Mouse (Mus musculus): Measurements from ENCODE around the gene Rnasel. TPM values are rescaled to one million over a fixed set of nuclear protein-coding genes. Genes with fewer than 3 reads are reported as not detected.
A peak's percentile ranks its signal among the peaks of the same experiment; 100 is the strongest.

Rnasel gene
- total RNA-seq, 2 experiments from 2014 or later, result 117 to 128 TPM

DNA sequence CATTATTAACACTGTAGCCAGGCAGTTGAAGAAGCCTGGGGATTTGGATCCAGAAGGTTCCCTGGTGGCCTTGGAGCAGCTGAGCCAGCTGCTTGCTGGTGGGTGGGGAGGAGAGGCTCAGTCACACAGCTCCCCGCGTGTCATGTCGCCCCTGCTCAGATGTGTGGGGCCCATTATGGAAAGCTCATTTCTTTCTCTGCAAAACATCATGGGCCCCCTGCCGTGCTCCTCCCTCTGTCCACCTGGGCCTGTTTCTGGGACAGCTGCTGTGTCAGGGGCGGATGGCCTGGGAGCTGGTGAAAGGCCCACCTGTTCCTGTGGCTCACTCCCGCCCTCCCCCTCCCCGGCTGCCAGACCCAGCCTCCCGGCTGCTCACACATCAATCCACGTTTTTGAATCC, 16.0 kb upstream of the Rnasel start:
- ATAC-seq (replicated peaks; ENCODE audit: low FRiP score, poor library complexity, severe bottlenecking), result no peak

DNA sequence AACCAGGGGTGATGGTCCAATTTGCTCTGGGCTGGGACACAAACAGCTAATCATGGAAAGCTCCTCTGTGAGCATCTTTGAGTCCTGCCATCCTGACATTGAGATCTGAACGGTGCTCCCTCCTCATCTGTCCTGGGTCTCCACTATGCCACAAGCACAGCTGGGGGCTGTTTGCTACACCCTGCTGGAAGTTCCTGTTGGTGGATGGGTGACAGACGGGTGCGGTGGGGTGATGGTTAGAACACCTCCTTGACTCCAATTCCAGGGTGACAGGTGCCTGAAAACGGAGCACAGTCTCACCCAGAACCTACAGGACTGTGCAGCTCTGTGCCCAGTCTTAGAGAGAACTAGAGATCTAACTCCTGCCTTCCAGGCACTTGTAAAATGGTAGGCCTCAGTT, 14.4 kb upstream of the Rnasel start:
- ATAC-seq (replicated peaks; ENCODE audit: low FRiP score, poor library complexity, severe bottlenecking), result no peak

DNA sequence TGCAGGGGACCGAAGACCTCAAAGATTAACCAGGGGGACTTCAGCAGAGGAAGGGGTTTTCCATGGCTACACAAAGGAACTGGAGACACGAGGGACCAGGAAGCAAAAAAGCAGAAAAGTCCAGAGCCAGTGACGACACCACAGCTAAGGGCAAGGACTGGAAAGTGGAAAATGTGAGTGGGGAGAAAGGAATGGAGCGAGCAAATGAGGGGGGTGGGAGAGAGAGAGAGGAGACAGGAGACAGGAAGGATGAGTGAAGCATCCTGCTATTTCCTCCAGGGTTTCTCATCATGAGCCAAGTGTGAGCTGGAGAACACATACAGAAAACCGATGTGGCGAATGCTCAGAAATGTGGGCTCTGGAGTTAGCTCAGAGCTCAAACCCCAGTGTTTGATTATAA, 13.1 kb upstream of the Rnasel start:
- ATAC-seq (replicated peaks; ENCODE audit: low FRiP score, poor library complexity, severe bottlenecking), result no peak

DNA sequence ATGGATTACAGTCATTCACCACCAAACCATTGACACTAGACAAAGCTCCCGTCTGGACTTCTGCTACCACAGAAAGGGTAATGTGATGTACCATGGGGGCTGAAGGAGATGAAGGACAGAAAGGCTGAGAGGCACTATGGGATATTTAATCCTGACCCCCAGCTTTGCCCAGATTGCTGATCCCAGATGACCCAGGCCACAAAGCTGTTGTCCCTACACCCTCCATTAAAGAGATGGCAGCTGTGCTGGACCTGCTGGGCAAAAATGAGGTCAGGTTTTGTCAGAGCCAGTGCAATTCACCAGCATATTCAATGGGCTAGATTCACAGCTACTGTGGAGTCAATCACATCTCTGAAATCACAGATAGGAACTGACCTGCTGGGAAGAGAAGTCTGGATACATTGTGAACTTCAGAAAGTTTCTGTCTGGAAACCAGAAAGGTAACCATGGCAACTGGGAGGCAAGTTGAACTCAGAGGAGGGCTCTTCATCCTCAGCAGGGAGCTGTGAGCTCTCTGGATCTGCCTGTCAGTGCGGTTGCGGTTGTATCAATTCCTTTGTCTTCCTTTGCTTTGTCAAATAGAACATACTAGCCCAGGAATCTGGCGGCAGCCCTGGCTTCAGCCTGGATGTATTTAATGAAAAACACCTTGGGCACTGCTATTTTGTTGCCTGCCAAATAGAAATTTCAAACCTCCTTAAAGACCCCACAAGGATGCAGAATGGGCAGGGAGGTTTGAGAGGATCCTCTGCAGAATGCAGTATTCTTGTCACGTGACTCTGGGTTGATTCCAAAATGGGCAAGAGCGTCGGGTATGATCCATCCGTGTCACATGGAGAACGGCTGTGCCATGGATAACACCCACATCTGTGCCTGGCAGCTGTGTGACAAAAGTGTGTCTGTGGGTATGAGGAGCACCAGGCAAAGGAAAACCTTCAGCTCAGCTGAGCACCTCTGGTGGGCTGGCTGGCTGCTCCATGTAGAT, 11.8 kb upstream of the Rnasel start:
- no peak for ATAC-seq (replicated peaks; ENCODE audit: low FRiP score, poor library complexity, severe bottlenecking)

DNA sequence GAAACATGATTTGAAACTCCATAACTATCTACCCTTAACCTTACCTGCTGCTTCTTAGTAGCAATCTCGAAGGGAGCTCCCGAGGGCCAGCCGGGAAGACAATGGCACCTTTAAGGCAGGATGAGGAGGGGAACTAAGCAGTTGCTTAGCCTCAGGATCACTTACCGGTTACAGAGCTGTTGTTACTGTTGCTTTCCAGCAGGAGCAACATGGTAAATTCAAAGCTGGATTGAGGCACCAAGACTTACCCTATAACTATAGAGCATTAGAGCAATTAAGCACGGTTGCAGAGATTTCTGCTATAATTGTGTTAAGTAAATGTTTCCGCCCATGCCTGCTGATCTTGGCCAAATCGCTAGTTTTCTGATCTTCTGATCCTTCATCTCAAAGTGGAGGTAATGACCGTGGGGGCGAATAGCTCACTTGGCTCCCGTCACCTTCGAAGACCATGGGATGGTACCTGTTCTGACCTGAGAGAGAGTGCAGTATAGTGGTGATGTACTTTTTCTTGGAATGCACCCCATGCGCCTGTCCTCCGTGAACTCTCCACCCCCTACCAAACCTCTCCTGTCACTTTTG, 9.7 kb upstream of the Rnasel start:
- ATAC-seq (replicated peaks; ENCODE audit: low FRiP score, poor library complexity, severe bottlenecking), result no peak

DNA sequence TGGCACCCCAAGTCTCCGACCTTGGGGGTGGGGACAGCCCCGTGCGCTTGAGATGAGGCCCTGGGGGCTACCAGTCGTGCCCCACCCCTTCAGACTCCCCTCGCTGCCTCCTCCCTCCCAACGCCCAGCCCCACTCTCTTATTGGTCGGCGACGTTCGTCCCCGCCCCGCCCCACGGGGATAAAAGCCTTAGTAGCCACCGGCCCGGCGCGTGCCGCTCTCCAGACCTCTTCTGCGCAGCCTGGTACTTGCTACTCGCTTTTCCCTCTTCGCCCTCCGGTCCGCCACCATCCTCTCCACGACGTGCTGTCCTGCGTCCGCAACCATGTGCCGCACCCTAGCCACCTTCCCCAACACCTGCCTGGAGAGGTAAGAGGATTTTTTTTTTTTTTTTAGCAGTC, 9.1 kb upstream of the Rnasel start, which contains the start of gene Rgs16:
Gene Rgs16 (plus strand): TSS at position 205 of the 400 bp plus-strand sequence.
- ATAC-seq (replicated peaks; ENCODE audit: low FRiP score, poor library complexity, severe bottlenecking), result no peak

DNA sequence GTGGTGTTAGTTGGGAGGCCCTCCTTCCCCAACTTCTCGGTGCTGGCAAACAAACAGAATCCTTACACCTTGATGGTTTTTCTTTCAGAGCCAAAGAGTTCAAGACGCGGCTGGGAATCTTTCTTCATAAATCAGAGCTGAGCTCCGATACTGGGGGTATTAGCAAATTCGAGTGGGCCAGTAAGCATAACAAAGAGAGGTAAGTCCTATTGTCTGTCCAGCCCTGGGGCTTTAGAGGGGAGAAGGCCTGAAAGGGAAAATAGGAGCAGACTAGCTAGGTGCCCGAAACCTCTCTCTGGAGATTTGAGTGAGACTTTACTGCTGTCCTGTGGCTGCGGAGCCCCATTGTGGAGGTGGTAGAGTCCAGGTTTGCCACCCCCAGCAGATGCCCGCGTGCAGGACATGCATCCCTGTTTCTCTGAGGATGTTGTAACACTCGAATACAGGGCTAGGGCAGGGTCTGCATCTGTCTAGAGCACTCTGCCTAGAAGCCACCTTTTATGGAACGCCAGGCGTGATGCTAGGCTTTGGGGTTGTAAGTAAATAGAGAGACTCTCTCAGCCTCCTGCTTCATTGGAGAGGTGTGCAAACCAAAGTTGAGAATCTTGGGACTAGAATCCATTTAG, 8.3 kb upstream of the Rnasel start:
- no peak for ATAC-seq (replicated peaks; ENCODE audit: low FRiP score, poor library complexity, severe bottlenecking)

DNA sequence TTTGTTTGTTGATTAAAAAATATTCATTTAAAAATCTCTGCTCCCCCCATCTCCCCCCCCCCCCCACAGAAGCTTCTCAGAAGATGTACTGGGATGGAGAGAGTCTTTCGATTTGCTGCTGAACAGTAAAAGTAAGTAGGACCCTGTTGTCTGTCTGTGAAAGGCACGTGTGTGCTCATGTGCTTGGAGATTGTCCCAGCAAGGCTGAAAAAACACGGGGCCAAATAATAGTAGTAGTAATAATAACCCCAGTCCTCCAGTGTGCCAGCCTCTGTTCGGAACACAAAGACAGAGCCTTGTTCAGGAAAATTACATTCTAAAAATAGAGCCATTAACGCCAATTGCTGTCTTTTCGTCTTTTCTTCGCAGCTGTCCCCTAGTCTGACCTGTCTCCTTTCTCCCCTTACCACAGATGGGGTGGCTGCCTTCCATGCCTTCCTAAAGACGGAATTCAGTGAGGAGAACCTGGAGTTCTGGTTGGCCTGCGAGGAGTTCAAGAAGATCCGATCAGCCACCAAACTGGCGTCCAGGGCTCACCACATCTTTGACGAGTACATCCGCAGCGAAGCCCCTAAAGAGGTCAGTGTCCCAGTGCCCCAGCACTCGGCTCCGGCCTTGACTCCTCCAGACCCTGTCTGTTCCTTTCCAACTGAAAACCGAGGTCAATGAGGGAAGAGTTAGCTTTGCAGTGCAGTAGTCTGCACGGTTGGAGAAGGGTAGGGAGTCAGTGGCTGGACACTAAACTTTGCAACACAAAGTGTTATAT, 7.5 kb upstream of the Rnasel start:
- no peak for ATAC-seq (replicated peaks; ENCODE audit: low FRiP score, poor library complexity, severe bottlenecking)

DNA sequence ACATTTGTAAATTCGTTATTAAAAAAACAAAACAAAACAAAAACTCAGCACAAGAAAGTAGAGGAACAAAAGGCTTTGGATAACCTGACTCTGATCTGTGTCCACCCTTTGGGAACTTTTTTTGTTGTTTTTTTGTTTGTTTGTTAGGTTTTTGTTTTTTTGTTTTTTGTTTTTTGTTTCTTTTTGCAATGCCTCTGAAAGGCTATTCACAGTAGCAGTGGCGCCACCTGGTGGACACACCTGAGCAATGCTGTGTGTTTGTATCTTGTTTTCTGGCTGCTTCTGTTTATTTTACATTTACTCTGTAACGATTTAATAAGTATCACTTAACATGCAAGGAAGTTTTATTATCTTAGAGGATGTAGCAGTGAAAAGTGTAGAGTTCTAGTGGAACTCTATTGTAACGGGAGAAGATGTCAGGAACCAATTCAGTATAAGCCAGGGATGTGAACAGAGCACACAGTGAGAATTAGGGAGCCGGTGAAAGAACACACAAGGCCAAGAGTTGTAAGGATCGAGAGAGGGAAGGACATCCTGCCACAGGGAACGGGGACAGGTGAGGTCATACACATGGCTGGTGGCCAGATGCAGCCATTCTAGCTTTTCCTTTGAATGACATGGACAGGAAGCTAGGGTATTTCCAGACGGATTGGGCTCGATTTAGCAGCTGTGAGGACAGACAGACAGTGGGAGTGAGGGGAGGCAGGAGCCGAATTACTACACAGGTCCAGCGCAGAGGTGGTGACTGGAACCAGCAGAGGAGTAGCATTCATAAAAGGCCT, 6.7 kb upstream of the Rnasel start:
- ATAC-seq (replicated peaks; ENCODE audit: low FRiP score, poor library complexity, severe bottlenecking), result no peak

DNA sequence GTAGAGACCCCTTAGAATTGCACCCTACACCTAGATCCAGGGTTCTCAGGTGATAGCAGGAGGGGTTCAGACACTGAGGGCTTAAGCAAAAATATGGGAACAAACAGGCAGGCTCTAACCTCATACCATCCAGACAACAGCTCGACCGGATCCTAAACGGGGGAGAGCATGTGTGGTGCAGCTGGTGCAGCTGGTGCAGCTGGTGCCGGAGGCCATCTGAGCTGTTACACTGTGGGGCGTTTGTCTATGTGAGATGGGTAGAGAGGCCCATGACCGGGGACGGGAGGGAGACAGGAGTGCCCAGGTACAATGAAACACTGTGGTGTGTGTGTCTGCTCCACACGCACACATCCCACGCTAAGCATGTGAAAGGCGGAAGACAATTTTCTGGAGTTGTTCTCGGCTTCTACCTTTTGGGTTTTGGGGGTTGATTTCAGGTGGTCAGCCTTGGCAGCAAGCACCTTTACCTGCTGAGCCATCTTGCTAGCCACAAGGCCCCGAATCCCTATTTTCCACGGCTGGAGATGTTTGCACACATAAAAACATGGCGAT, 3.0 kb upstream of the Rnasel start:
- ATAC-seq (replicated peaks; ENCODE audit: low FRiP score, poor library complexity, severe bottlenecking), result no peak

DNA sequence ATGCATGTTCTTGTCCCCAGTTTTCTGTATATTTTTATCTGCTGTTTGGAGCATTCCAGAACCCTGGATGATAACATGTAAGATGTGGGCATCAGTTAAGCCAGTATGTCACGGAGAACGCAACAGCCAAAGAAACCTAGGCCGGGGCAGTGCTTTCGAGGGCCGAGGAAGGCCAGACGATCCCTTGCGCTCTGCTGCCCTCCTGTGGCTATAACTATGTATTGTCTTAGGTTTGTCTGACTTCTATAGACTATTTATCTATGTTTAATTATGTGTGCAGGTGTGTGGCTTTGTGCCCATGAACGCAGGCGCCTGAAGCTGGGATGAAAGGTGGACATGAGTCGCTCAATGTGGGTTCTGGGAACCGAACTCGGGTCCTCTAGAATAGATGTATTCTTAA, 2.5 kb upstream of the Rnasel start:
- 0 out of 2 replicates have a peak, but pooled peaks have one; percentile 26 for ATAC-seq (replicated peaks; ENCODE audit: low FRiP score, poor library complexity, severe bottlenecking)

DNA sequence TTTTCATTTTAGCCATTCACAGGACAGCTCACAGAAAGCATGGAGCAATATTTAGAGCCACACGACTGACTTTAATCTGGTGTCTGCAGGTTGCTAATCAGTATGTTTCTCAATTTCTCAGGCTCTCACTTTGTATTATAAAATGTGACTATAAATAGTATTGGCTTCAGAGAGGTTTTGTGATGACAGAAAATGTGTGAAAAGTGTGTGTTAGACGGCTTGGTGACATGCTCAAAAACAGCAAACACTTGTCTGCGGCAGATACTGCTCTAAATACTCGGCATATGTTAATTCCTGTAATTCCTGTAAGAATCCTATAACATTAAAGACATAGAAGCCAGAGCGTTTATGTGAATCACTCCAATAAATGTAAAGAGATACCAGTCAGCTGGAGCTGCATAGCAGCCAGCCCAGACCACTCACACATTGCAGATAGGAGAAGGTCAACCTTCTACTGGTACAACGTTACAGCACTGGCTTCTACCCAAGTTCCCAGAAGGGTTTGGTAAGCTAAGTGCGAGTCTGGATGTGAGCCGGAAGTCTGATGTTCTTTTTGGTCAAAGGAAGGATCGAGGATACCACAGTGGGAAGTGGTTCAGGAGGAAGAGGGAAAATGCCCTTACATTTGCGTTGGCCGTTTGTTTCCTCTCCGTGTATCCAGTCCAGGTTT, 1.2 kb upstream of the Rnasel start:
- ATAC-seq (replicated peaks; ENCODE audit: low FRiP score, poor library complexity, severe bottlenecking), result no peak

DNA sequence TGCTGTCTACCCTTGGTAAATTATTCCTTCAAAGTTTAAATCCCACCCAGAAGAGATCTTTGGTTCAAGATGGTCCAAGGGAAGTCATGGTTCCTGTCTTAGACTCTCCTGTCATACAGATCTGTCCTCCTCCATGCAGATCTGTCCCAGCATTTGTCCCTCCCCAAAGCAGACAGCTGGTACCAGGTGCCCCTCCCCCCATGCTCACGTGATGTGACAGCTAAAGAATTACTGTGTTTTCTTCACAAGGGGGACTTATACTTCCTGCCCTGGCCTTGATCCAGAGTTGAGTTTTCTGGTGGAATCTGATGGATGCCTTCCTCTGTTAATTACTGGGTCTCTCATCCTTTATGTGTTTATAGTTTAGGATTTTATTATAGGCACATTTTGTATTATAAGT, 677 bp upstream of the Rnasel start:
- peak; percentile 55 for ATAC-seq (replicated peaks; ENCODE audit: low FRiP score, poor library complexity, severe bottlenecking)

DNA sequence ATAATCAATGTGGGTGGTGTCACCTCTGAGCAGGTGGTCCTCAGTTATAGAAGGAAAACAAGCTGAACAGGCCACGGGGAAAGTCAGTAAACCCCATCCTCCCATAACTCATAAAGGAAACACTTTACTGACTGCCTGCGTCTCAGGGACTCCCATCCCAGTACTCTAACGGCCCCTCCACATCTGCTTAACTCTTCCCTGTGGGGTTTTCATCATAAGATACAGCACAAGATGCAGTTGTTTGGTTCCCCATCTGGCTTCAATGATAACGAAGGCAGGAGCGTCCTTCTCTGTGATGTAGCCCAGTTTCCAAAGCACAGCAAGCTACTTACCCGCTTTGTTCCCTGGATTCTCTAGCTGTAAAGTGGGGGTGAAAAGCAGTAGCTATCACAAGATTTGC, 828 bp downstream of the Rnasel start:
- ATAC-seq (replicated peaks; ENCODE audit: low FRiP score, poor library complexity, severe bottlenecking), result peak; percentile 49

DNA sequence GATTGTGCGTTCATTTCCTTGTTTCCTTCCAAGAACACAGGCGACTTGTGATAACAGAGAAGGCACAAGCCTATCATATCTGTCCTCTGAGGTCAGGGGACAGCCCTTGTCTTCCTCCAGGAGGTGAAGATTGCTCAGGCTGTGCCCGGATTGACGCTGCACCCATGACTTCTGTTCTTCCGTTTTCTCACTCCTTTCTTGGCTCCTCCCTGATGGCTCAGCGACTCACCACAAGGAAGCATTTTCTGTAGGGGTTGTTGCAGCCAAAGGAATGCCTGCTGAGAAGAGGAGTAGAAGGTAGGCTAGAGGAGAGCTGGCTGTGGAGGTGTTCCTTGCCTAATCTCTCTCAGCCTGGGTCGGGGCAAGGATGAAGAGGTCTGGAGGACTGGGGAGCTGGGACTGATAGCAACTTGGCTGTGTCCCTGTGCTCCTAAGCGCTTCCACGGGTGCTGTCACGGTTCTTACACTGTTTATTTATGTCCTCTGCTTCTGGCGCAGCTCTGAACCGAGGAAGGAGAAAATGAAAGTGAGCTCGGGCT, 2.6 kb downstream of the Rnasel start:
- ATAC-seq (replicated peaks; ENCODE audit: low FRiP score, poor library complexity, severe bottlenecking), result peak; percentile 44

DNA sequence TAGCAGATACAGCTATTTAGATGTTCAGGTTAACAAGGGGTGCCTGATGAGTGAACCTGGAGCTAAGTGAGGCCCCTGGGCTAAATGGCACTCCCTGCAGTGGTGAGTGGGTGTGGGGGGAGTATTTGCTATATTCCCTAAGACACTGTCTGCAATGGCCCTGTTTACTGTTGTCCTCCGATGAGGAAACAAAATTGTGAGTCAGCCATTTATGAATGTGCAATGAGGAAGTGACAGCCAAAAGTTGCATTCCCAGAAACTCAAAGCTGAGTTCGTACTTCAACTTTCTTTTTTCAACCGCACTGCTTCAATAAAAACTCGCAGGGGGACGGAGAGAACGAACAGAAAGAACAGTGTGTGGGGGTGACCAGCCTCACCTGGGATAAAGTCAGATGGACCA, 3.3 kb downstream of the Rnasel start:
- ATAC-seq (replicated peaks; ENCODE audit: low FRiP score, poor library complexity, severe bottlenecking), result no peak

DNA sequence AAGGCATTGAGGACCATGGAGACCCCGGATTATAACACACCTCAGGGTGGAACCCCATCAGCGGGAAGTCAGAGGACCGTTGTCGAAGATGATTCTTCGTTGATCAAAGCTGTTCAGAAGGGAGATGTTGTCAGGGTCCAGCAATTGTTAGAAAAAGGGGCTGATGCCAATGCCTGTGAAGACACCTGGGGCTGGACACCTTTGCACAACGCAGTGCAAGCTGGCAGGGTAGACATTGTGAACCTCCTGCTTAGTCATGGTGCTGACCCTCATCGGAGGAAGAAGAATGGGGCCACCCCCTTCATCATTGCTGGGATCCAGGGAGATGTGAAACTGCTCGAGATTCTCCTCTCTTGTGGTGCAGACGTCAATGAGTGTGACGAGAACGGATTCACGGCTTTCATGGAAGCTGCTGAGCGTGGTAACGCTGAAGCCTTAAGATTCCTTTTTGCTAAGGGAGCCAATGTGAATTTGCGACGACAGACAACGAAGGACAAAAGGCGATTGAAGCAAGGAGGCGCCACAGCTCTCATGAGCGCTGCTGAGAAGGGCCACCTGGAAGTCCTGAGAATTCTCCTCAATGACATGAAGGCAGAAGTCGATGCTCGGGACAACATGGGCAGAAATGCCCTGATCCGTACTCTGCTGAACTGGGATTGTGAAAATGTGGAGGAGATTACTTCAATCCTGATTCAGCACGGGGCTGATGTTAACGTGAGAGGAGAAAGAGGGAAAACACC, 4.7 kb downstream of the Rnasel start:
- ATAC-seq (replicated peaks; ENCODE audit: low FRiP score, poor library complexity, severe bottlenecking), result no peak

DNA sequence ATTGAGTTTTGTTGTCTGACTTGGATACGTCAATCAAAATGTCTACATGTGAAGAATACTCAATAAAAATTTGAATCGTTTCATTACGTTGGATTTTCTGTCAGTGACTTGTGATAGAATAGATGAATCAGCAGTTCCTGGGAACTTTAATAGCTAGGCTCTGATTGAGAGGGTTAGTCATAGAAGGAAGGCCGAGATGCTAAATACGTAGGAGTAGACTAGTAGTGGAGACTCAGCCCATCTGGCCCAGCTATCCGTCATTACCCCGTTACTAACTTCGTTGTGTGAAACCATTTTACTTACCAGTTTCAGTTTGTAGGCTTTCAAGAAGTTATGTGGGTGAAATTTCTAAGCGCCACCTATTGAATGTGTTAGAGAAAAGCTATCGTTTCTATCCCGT, 14.9 kb downstream of the Rnasel start:
- no peak for ATAC-seq (replicated peaks; ENCODE audit: low FRiP score, poor library complexity, severe bottlenecking)

All from erythroid progenitor cell, adult 5-6 weeks (primary cell).